Mouse (Mus musculus): ENCODE measurements at regions not wholly inside any gene's neighbourhood (a gene's known extent, or its start where the extent isn't known, plus 50 kb on each side); places are given as distances from the start of the nearest gene placed in this dataset.

GRCm38 (mm10) chr5:7782235-7782634 is 178.0 kb upstream of the Steap4 start:
- no peak for DNase-seq (ENCODE audit: low read depth)

GRCm38 (mm10) chr5:7788406-7788805 is 171.9 kb upstream of the Steap4 start:
- DNase-seq (ENCODE audit: low read depth) = no peak

- no peak for DNase-seq (ENCODE audit: low read depth)
Observed at GRCm38 (mm10) chr5:7789126-7789525, 171.1 kb upstream of the Steap4 start.

GRCm38 (mm10) chr5:7820592-7820991 is 139.7 kb upstream of the Steap4 start:
- peak; percentile 2 for DNase-seq (ENCODE audit: low read depth)

- no peak for DNase-seq (ENCODE audit: low read depth)
Observed at GRCm38 (mm10) chr5:7821700-7822099, 138.6 kb upstream of the Steap4 start.

GRCm38 (mm10) chr5:7829618-7830017 is 130.6 kb upstream of the Steap4 start:
- DNase-seq (ENCODE audit: low read depth) = no peak

GRCm38 (mm10) chr5:7833812-7834211 is 126.4 kb upstream of the Steap4 start:
- DNase-seq (ENCODE audit: low read depth) = no peak

- no peak for DNase-seq (ENCODE audit: low read depth)
Observed at GRCm38 (mm10) chr5:7863047-7863446, 97.2 kb upstream of the Steap4 start.

GRCm38 (mm10) chr5:7866041-7866641 is 94.1 kb upstream of the Steap4 start:
- no peak for DNase-seq (ENCODE audit: low read depth)

GRCm38 (mm10) chr5:7899537-7899936 is 60.7 kb upstream of the Steap4 start:
- no peak for DNase-seq (ENCODE audit: low read depth)

Measured in c-Kit-positive CD71-negative TER-119-negative erythroid progenitor cells, embryonic 14.5 days (primary cell).